In the genomic region with DNA sequence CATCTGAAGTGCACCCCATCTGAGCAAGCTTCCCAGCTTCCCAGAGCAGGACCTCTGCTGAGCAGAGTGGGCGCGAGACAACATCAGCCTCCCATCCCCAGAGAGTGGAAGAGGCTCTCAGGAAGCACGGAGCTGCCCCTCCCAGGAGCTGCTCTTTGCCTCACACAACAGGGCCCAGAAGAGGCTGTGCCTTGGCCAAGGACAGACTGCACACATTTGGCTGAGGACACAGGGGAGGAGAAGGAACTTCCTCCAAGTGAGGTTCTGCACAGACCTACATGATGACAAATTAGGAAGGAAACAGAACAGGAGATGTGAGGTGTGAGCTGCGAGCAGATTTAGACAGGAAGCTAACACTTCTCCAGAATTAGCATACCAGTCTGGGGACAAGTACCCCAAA, we compare ENCODE assay signal across 19 mouse cellular contexts. TPM values are rescaled to one million over a fixed set of nuclear protein-coding genes. Genes with fewer than 3 reads are reported as not detected.
A peak's percentile ranks its signal among the peaks of the same experiment; 100 is the strongest.
DNase-seq lines count a peak whose midpoint lies in the region; ATAC-seq and TF ChIP-seq lines count a peak whose summit lies in the region.
"Had no signal": no experiment of that assay in that cellular context is flagged by ENCODE, and none has a peak within 500 bp of the region (broad histone marks: within the 10 kb centered on the region; RNA-seq: fewer than 3 reads in every experiment).

No protein-coding gene starts in this region.

- no peaks in the 10 kb centered on the region; the same call in 1 of the 2 replicates for H3K27me3 ChIP-seq in midbrain, postnatal 0 days (ENCODE audit: insufficient read depth, low read length)
- H3K27me3 ChIP-seq in midbrain, embryonic 10.5 days (ENCODE audit: low read depth, poor library complexity, severe bottlenecking) = peaks cover 16% of the 10 kb centered on the region
- H3K27me3 ChIP-seq in hindbrain, embryonic 12.5 days = 0 out of 2 replicates have a peak, but pooled peaks cover 5% of the 10 kb centered on the region
- H3K27me3 ChIP-seq in kidney, embryonic 14.5 days (ENCODE audit: control insufficient read depth, insufficient read depth, low read length) = no peaks in the 10 kb centered on the region
- H3K27me3 ChIP-seq: CH12.LX; embryonic facial prominence, embryonic 15.5 days; Patski; stomach, embryonic 15.5 days had no signal

- no peak overlapping the region for H3K4me2 ChIP-seq in midbrain, postnatal 0 days (ENCODE audit: low read depth, low read length, poor library complexity, severe bottlenecking)
- no peak overlapping the region for H3K4me2 ChIP-seq in hindbrain, embryonic 12.5 days (replicated peaks)
- no peak overlapping the region for H3K4me2 ChIP-seq in kidney, embryonic 14.5 days (replicated peaks; ENCODE audit: low read depth, low read length)
- H3K4me2 ChIP-seq: embryonic facial prominence, embryonic 15.5 days; liver, embryonic 13.5 days; stomach, embryonic 15.5 days had no signal

- no peaks in the 10 kb centered on the region for H3K9me3 ChIP-seq in midbrain, postnatal 0 days (ENCODE audit: low read length)
- no peaks in the 10 kb centered on the region for H3K9me3 ChIP-seq in midbrain, embryonic 10.5 days (replicated peaks)
- H3K9me3 ChIP-seq in hindbrain, embryonic 12.5 days (replicated peaks) = no peaks in the 10 kb centered on the region
- no peaks in the 10 kb centered on the region for H3K9me3 ChIP-seq in kidney, embryonic 14.5 days (ENCODE audit: control insufficient read depth, low read length)
- H3K9me3 ChIP-seq: embryonic facial prominence, embryonic 15.5 days; hindbrain, embryonic 10.5 days; liver, embryonic 13.5 days; stomach, embryonic 15.5 days had no signal

- H3K27ac ChIP-seq in midbrain, postnatal 0 days (ENCODE audit: low read depth, low read length) = no peak overlapping the region
- H3K27ac ChIP-seq in midbrain, embryonic 10.5 days (replicated peaks) = no peak overlapping the region; the same call in 1 of the 2 replicates
- no peak overlapping the region for H3K27ac ChIP-seq in hindbrain, embryonic 12.5 days
- H3K27ac ChIP-seq in kidney, embryonic 14.5 days (ENCODE audit: low read depth, low read length) = no peak overlapping the region
- H3K27ac ChIP-seq: embryonic facial prominence, embryonic 15.5 days; heart, adult 2 months; hindbrain, embryonic 10.5 days; liver, embryonic 13.5 days; macrophage; stomach, embryonic 15.5 days had no signal

- no peaks in the 10 kb centered on the region for H3K4me1 ChIP-seq in midbrain, postnatal 0 days (ENCODE audit: insufficient read depth, low read length)
- peaks cover 18% of the 10 kb centered on the region for H3K4me1 ChIP-seq in midbrain, embryonic 10.5 days
- H3K4me1 ChIP-seq in hindbrain, embryonic 12.5 days = peaks cover 13% of the 10 kb centered on the region
- H3K4me1 ChIP-seq in kidney, embryonic 14.5 days (ENCODE audit: control insufficient read depth, insufficient read depth, low read length) = no peaks in the 10 kb centered on the region
- H3K4me1 ChIP-seq: liver, embryonic 13.5 days; stomach, embryonic 15.5 days had no signal

- DNase-seq in gastrocnemius, postnatal 25 days = peak; percentile 8
- no peak for DNase-seq in gastrocnemius, postnatal 36 days
- DNase-seq in midbrain, postnatal 0 days (ENCODE audit: low spot score) = no peak
- no peak for DNase-seq in midbrain, embryonic 10.5 days (ENCODE audit: low spot score)
- peak; percentile 60 for DNase-seq in cerebellum, adult 9-10 months
- DNase-seq in telencephalon, adult 2 months (ENCODE audit: low read depth, low spot score) = peak; percentile 67
- DNase-seq: heart, adult 2 months; kidney, adult 11 months; kidney, postnatal 36 days; liver, embryonic 13.5 days had no signal

- no peak overlapping the region for H3K4me3 ChIP-seq in midbrain, postnatal 0 days (ENCODE audit: low read depth, low read length)
- H3K4me3 ChIP-seq in midbrain, embryonic 10.5 days = no peak overlapping the region
- H3K4me3 ChIP-seq in hindbrain, embryonic 12.5 days = no peak overlapping the region
- H3K4me3 ChIP-seq in kidney, embryonic 14.5 days (ENCODE audit: low read length) = no peak overlapping the region
- H3K4me3 ChIP-seq: embryonic facial prominence, embryonic 15.5 days; heart, adult 2 months; hindbrain, embryonic 10.5 days; liver, embryonic 13.5 days; stomach, embryonic 15.5 days had no signal

- no peak for TF ChIP-seq CTCF in midbrain, postnatal 0 days (IDR thresholded peaks at IDR 0.05)

- 0 out of 2 replicates have a peak, but pooled peaks have one; percentile 29 for ATAC-seq in midbrain, postnatal 0 days (ENCODE audit: low FRiP score)
- ATAC-seq in hindbrain, embryonic 12.5 days (ENCODE audit: low FRiP score) = no peak
- ATAC-seq in kidney, embryonic 14.5 days (ENCODE audit: low FRiP score, low TSS enrichment) = no peak
- ATAC-seq: Patski had no signal

- no peaks in the 10 kb centered on the region for H3K36me3 ChIP-seq in midbrain, postnatal 0 days (ENCODE audit: insufficient read depth, low read length)
- no peaks in the 10 kb centered on the region for H3K36me3 ChIP-seq in midbrain, embryonic 10.5 days
- no peaks in the 10 kb centered on the region for H3K36me3 ChIP-seq in hindbrain, embryonic 12.5 days
- H3K36me3 ChIP-seq in kidney, embryonic 14.5 days (ENCODE audit: control insufficient read depth, insufficient read depth, low read length) = no peaks in the 10 kb centered on the region
- H3K36me3 ChIP-seq: embryonic facial prominence, embryonic 15.5 days; hindbrain, embryonic 10.5 days; liver, embryonic 13.5 days; stomach, embryonic 15.5 days had no signal

- intact Hi-C loops in gastrocnemius, postnatal 36 days (cut with DNase I) = loop anchor here (5.0 to 10.0 kb wide), 3 partner anchors 34 to 457 kb away; no protein-coding TSS in a partner anchor

- 71% methylated on average over 4 of the region's 4 CpGs for WGBS in midbrain, postnatal 0 days
- WGBS in midbrain, embryonic 10.5 days = 49% methylated on average over 4 of the region's 4 CpGs
- WGBS in hindbrain, embryonic 12.5 days = 49% methylated on average over 4 of the region's 4 CpGs
- 42% methylated on average over 4 of the region's 4 CpGs for WGBS in kidney, embryonic 14.5 days

- H3K9ac ChIP-seq in midbrain, postnatal 0 days (replicated peaks; ENCODE audit: low read length, poor library complexity, severe bottlenecking) = no peak overlapping the region
- no peak overlapping the region for H3K9ac ChIP-seq in hindbrain, embryonic 12.5 days
- no peak overlapping the region for H3K9ac ChIP-seq in kidney, embryonic 14.5 days (ENCODE audit: low read depth, low read length)
- H3K9ac ChIP-seq: embryonic facial prominence, embryonic 15.5 days; liver, embryonic 13.5 days; stomach, embryonic 15.5 days had no signal

RNA-seq across cellular contexts. Expression of a gene that starts 38.4 kb away (rescaled TPM):
- under 1 TPM; 0.15 to 0.19 TPM for total RNA-seq in gastrocnemius, postnatal 25 days (2021)
- total RNA-seq in gastrocnemius, postnatal 36 days (2021) = under 1 TPM; 0.15 to 0.20 TPM
- 12.5 and 15.7 TPM in 2 replicates for total RNA-seq in midbrain, postnatal 0 days (2014; rRNA removed)
- 13.3 and 14.0 TPM in 2 replicates for polyA plus RNA-seq in midbrain, postnatal 0 days (2015; fragmentation: Nextera tagmentation; extraction: Ambion mirVana)
- 1.0 and 2.6 TPM in 2 replicates for polyA plus RNA-seq in midbrain, embryonic 10.5 days (2016; fragmentation: Nextera tagmentation; extraction: Ambion mirVana)
- 5.9 and 8.0 TPM in 2 replicates for polyA plus RNA-seq in hindbrain, embryonic 12.5 days (2016; fragmentation: Nextera tagmentation; extraction: Ambion mirVana)
- 4.2 and 4.3 TPM in 2 replicates for polyA plus RNA-seq in kidney, embryonic 14.5 days (2014; fragmentation: Nextera tagmentation; extraction: Ambion mirVana)
- total RNA-seq: monocyte, adult 5-6 weeks had no signal

Comparison
In these comparisons a context has a peak if more than half of its experiments do, and no peak if none do; other contexts are left out.
1. DNase-seq: peak in gastrocnemius, postnatal 25 days (single experiment), cerebellum, adult 9-10 months (single experiment) and telencephalon, adult 2 months (single experiment); none in gastrocnemius, postnatal 36 days (0 of 2), midbrain, postnatal 0 days (single experiment) and midbrain, embryonic 10.5 days (single experiment).